Mouse (Mus musculus) thymus, adult 2 months (tissue): ENCODE measurements around the gene Syt3. TPM values are rescaled to one million over a fixed set of nuclear protein-coding genes. Genes with fewer than 3 reads are reported as not detected.

Experiments used
- DNase-seq: peaks from one replicate; pipeline ENCODE4 v3.0.0; 2021
- H3K27ac ChIP-seq: fragments of 200-500 bp; 2 replicates; pipeline ENCODE4 v1.5.1; 2012; ENCODE audit warnings: low read length, control low read depth; ENCODE audit not compliant: control insufficient read depth, insufficient read depth
- H3K27me3 ChIP-seq: fragments of 200-500 bp; 2 replicates; pipeline ENCODE4 v1.6.1; 2012; ENCODE audit warnings: mild to moderate bottlenecking, low read length, moderate library complexity, mixed read lengths; ENCODE audit not compliant: control insufficient read depth, insufficient read depth
- H3K36me3 ChIP-seq: fragments of 200-500 bp; 2 replicates; pipeline ENCODE4 v1.6.1; 2012; ENCODE audit warnings: mild to moderate bottlenecking, low read length, moderate library complexity; ENCODE audit not compliant: control insufficient read depth, insufficient read depth
- H3K4me1 ChIP-seq: fragments of 200-500 bp; replicated peaks from 2 replicates; pipeline ENCODE4 v1.6.1; 2012; ENCODE audit warnings: low read length; ENCODE audit not compliant: control insufficient read depth, insufficient read depth
- H3K4me3 ChIP-seq: fragments of 200-500 bp; 2 replicates; pipeline ENCODE4 v1.5.1; 2012; ENCODE audit warnings: mild to moderate bottlenecking, low read length, control low read depth, moderate library complexity; ENCODE audit not compliant: control insufficient read depth, insufficient read depth
- CTCF ChIP-seq: fragments of 200-500 bp; IDR thresholded peaks from 2 replicates; pipeline ENCODE4 v1.5.1; 2012; ENCODE audit warnings: mild to moderate bottlenecking, control low read depth, low read length, moderate library complexity, borderline replicate concordance; ENCODE audit not compliant: control insufficient read depth, poor library complexity, insufficient read depth; ENCODE audit errors: extremely low read depth
- POLR2A ChIP-seq: fragments of 200-500 bp; IDR thresholded peaks from 2 replicates; pipeline ENCODE4 v1.6.1; 2012; ENCODE audit warnings: mild to moderate bottlenecking, low read length, control low read depth, moderate library complexity; ENCODE audit not compliant: control insufficient read depth, poor library complexity, insufficient read depth; ENCODE audit errors: extremely low read depth
- WGBS: fragments of 180-500 bp; shearing (Covaris S2); methylation state at CpG from one replicate; pipeline ENCODE4 v1.1.7; 2018; 5-methylcytosine and 5-hydroxymethylcytosine counted together
- polyA plus RNA-seq: library from polyadenylated mRNA; depleted of rRNA; stranded (reverse); fragments of >200 nt; gene quantifications from 2 replicates; pipeline ENCODE4 v1.2.3, GENCODE M21; 2012

The Syt3 gene
- polyA plus RNA-seq, 1 experiment = 2.7 TPM

GRCm38 (mm10) chr7:44436267-44436666 lies 52.4 kb downstream of the Syt3 start:
- H3K27me3 ChIP-seq = no peaks in the 10 kb centered on the region; the same call in 1 of the 2 replicates
- H3K36me3 ChIP-seq = no peaks in the 10 kb centered on the region
- DNase-seq = no peak
- no peak for TF ChIP-seq CTCF
- no peak for TF ChIP-seq POLR2A
- WGBS = 5% methylated on average over 1 of the region's 1 CpGs
- no peak overlapping the region for H3K27ac ChIP-seq
- H3K4me1 ChIP-seq = no peaks in the 10 kb centered on the region
- H3K4me3 ChIP-seq = no peak overlapping the region

DNA sequence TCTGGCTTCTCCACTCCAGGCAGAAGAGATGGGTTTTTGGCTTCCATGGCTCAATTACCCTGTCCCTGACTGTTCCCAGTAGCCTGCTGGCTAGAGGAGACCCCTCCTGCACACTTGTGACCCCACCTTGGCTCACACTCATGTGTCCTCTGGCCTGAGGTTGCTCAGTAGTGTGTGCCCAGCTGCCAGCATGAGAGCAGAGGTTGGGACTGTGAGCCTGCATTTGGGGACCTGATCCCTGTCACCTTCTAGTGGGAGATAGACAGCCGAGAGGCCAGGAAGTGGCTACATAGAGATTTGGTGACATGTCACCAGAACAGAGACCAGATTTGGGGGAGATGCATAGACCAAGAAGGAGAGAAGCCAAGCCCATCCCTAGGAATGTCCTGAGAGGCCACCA lies 53.3 kb downstream of the Syt3 start:
- peaks cover 4% of the 10 kb centered on the region; the same call in 1 of the 2 replicates for H3K27me3 ChIP-seq
- TF ChIP-seq CTCF (no peak), POLR2A (no peak)
- no peaks in the 10 kb centered on the region for H3K4me1 ChIP-seq
- H3K4me3 ChIP-seq = no peak overlapping the region
- no peak overlapping the region for H3K27ac ChIP-seq
- no peak for DNase-seq
- H3K36me3 ChIP-seq = no peaks in the 10 kb centered on the region
- WGBS = 19% methylated on average over 1 of the region's 1 CpGs

- H3K4me1 ChIP-seq = no peaks in the 10 kb centered on the region
- peaks cover 4% of the 10 kb centered on the region; the same call in 1 of the 2 replicates for H3K27me3 ChIP-seq
- WGBS = 84% methylated on average over 8 of the region's 8 CpGs
- H3K4me3 ChIP-seq = no peak overlapping the region
- no peak for DNase-seq
- no peak overlapping the region for H3K27ac ChIP-seq
- no peak for TF ChIP-seq POLR2A
- no peak for TF ChIP-seq CTCF
- no peaks in the 10 kb centered on the region for H3K36me3 ChIP-seq
Measured at GRCm38 (mm10) chr7:44437933-44438332, 54.0 kb downstream of the Syt3 start.

- no peak for DNase-seq
- H3K4me3 ChIP-seq = no peak overlapping the region
- H3K36me3 ChIP-seq = no peaks in the 10 kb centered on the region
- no peaks in the 10 kb centered on the region for H3K4me1 ChIP-seq
- no peak for TF ChIP-seq POLR2A
- no peak for TF ChIP-seq CTCF
- peaks cover 6% of the 10 kb centered on the region; the same call in 1 of the 2 replicates for H3K27me3 ChIP-seq
- 80% methylated on average over 2 of the region's 2 CpGs for WGBS
- no peak overlapping the region for H3K27ac ChIP-seq
Measured at GRCm38 (mm10) chr7:44439696-44440095, 55.8 kb downstream of the Syt3 start.

DNA sequence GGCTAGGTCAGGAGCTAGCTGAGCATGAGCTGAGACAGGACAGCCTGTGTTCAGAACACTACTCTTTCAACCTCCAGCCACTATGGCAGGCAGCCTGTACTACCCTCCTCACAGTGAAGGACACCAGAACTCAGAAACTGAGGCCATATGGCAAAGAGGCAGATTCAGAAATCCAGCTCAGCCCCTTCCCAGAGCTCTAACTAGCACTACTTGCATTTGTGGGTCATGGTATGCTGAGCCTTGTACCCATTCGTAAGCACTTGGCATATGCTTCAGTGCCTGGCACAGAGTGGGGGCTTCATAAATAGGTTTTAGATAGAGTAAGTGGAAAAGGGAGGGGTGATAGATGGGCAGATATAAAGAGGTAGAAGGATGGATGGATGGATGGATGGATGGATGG lies 56.6 kb downstream of the Syt3 start:
- Histone ChIP-seq H3K27me3 (peaks cover 9% of the 10 kb centered on the region; the same call in 1 of the 2 replicates), H3K27ac (no peak overlapping the region), H3K36me3 (no peaks in the 10 kb centered on the region)

GRCm38 (mm10) chr7:44441180-44441579 lies 57.3 kb downstream of the Syt3 start:
- TF ChIP-seq POLR2A (no peak), CTCF (no peak)
- no peak overlapping the region for H3K27ac ChIP-seq
- H3K4me1 ChIP-seq = no peaks in the 10 kb centered on the region
- no peak overlapping the region for H3K4me3 ChIP-seq
- 25% methylated on average over 1 of the region's 1 CpGs for WGBS
- H3K36me3 ChIP-seq = no peaks in the 10 kb centered on the region
- no peak for DNase-seq
- peaks cover 9% of the 10 kb centered on the region; the same call in 1 of the 2 replicates for H3K27me3 ChIP-seq

More for the DNA sequence above, 56.6 kb downstream of the Syt3 start:
- no peak for TF ChIP-seq CTCF
- TF ChIP-seq POLR2A = no peak
- DNase-seq = no peak
- no peaks in the 10 kb centered on the region for H3K4me1 ChIP-seq
- no peak overlapping the region for H3K4me3 ChIP-seq
- WGBS = 81% methylated on average over 1 of the region's 1 CpGs

- Histone ChIP-seq H3K4me1 (no peaks in the 10 kb centered on the region), H3K4me3 (no peak overlapping the region), H3K27me3 (peaks cover 9% of the 10 kb centered on the region; the same call in 1 of the 2 replicates), H3K36me3 (no peaks in the 10 kb centered on the region), H3K27ac (no peak overlapping the region)
- TF ChIP-seq CTCF (no peak), POLR2A (no peak)
- no peak for DNase-seq
- 6% methylated on average over 12 of the region's 14 CpGs for WGBS
Measured at GRCm38 (mm10) chr7:44441648-44442109, 57.8 kb downstream of the Syt3 start.
